Mouse (Mus musculus) liver, adult 2 months (tissue): ENCODE data around the gene Cfap77.

Experiments used
- CTCF ChIP-seq: fragments of 200-500 bp; IDR thresholded peaks from 2 replicates; pipeline ENCODE4 v1.5.1; 2011; ENCODE audit warnings: low read depth, low read length, control low read depth
- POLR2A ChIP-seq: fragments of 200-500 bp; IDR thresholded peaks from 2 replicates; pipeline ENCODE4 v1.6.1; 2011; ENCODE audit warnings: low read length, control low read depth; ENCODE audit not compliant: insufficient read depth; ENCODE audit errors: extremely low read depth

GRCm38 (mm10) chr2:28904786-28905185 is 150.1 kb downstream of the Cfap77 start:
- TF ChIP-seq POLR2A: no peak
- TF ChIP-seq CTCF: no peak
